Mouse (Mus musculus) liver, adult 2 months (tissue): Measurements from ENCODE around the gene Gramd4.

Experiments used
- CTCF ChIP-seq: fragments of 200-500 bp; IDR thresholded peaks from 2 replicates; pipeline ENCODE4 v1.5.1; 2011; ENCODE audit warnings: low read depth, low read length, control low read depth
- POLR2A ChIP-seq: fragments of 200-500 bp; IDR thresholded peaks from 2 replicates; pipeline ENCODE4 v1.6.1; 2011; ENCODE audit warnings: low read length, control low read depth; ENCODE audit not compliant: insufficient read depth; ENCODE audit errors: extremely low read depth

DNA sequence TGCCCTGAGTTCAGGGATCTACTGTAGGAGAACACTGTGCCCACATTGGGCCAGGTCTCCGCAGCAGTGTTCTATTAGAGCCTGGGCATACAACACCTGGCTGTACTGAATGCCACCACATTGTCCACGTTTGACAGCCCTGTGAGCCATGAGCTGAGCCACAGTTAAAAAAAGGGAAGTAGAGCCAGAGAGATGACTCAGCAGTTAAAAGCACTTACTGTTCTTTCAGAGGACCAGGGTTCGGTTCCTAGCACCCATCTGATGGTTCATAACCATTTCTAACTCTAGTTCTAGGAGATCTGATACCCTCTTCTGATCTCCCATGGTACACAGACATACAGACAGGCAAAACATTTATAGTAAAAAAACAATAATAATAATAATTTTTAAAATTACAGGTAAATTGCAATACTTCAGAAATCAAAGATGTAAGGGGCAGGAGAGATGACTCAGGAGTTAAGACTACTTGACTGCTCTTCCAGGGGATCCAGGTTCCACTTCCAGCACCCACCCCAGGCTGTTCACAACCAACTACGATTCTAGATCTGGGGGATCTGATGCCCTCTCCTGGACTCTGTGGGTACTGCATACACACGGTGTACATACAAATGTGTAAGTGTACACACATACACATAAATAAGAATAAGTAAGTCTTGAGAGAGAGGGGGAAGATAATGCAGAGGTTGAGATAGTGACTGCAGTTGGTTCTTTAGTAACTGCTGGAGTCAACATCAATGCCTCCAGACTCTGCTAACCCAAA, 38.6 kb upstream of the Gramd4 start:
- TF ChIP-seq CTCF, result no peak
- no peak for TF ChIP-seq POLR2A
